Mouse (Mus musculus): ENCODE results near the gene Hint2.

DNA sequence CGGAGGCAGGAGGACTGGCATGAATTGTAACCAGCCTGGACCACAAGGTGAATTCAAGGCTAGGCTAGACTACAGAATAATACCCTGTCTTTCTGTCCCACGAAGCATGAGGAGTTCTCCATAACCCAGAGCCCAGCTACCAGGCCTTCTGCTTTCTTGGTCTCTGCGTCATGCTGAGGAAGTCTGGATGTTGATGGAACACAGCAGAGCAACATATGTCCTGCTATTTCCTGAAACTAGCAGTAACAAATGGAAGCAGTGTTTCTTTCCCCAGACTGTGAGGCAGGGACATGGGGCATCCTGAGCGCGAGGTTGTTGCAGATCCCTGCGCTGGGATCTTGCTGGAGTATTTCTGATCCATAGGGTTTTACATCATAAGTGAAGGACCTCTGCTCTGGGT is 22.3 kb upstream of the Hint2 start:
- no peak for TF ChIP-seq CTCF (IDR thresholded peaks at IDR 0.05; ENCODE audit: low read depth)
- no peak for TF ChIP-seq EP300 (IDR thresholded peaks at IDR 0.05; ENCODE audit: low read depth)

All from liver, postnatal 0 days (tissue).